Mouse (Mus musculus): ENCODE data around the gene Stard13. TPM values are rescaled to one million over a fixed set of nuclear protein-coding genes. Genes with fewer than 3 reads are reported as not detected.

The Stard13 gene
- polyA plus RNA-seq, 1 experiment from 2014 or later = 3.7 TPM

- Histone ChIP-seq H3K9ac (ENCODE audit: low read depth, low read length) (no peak overlapping the region), H3K4me2 (replicated peaks; ENCODE audit: low read depth) (no peak overlapping the region), H3K27ac (ENCODE audit: low read depth, low read length) (0 out of 2 replicates have a peak overlapping the region, but pooled peaks have one; percentile 46), H3K27me3 (replicated peaks; ENCODE audit: control insufficient read depth, insufficient read depth, low read length) (no peaks in the 10 kb centered on the region), H3K9me3 (ENCODE audit: control insufficient read depth) (no peaks in the 10 kb centered on the region), H3K36me3 (ENCODE audit: control insufficient read depth, insufficient read depth) (peaks cover 36% of the 10 kb centered on the region), H3K4me3 (ENCODE audit: low read depth, low read length) (no peak overlapping the region), H3K4me1 (replicated peaks; ENCODE audit: control insufficient read depth, insufficient read depth, low read length) (no peaks in the 10 kb centered on the region)
- ATAC-seq = no peak
- 68% methylated on average over 4 of the region's 4 CpGs for WGBS
- no peak for TF ChIP-seq CTCF (IDR thresholded peaks at IDR 0.05; ENCODE audit: low read depth)
Observed at GRCm38 (mm10) chr5:151054743-151055114, 178.9 kb downstream of the Stard13 start.

GRCm38 (mm10) chr5:151054100-151054742 lies 179.4 kb downstream of the Stard13 start:
- Histone ChIP-seq H3K9ac (ENCODE audit: low read depth, low read length) (no peak overlapping the region), H3K9me3 (ENCODE audit: control insufficient read depth) (no peaks in the 10 kb centered on the region), H3K4me2 (replicated peaks; ENCODE audit: low read depth) (no peak overlapping the region), H3K4me3 (ENCODE audit: low read depth, low read length) (no peak overlapping the region), H3K36me3 (ENCODE audit: control insufficient read depth, insufficient read depth) (peaks cover 41% of the 10 kb centered on the region), H3K27ac (ENCODE audit: low read depth, low read length) (0 out of 2 replicates have a peak overlapping the region, but pooled peaks have one; percentile 46), H3K27me3 (replicated peaks; ENCODE audit: control insufficient read depth, insufficient read depth, low read length) (no peaks in the 10 kb centered on the region), H3K4me1 (replicated peaks; ENCODE audit: control insufficient read depth, insufficient read depth, low read length) (no peaks in the 10 kb centered on the region)
- ATAC-seq = no peak
- TF ChIP-seq CTCF (IDR thresholded peaks at IDR 0.05; ENCODE audit: low read depth) = no peak
- WGBS = 35% methylated on average over 7 of the region's 7 CpGs

GRCm38 (mm10) chr5:151053190-151053589 lies 180.4 kb downstream of the Stard13 start:
- 92% methylated on average over 5 of the region's 5 CpGs for WGBS
- Histone ChIP-seq H3K36me3 (ENCODE audit: control insufficient read depth, insufficient read depth) (peaks cover 49% of the 10 kb centered on the region), H3K9me3 (ENCODE audit: control insufficient read depth) (no peaks in the 10 kb centered on the region), H3K27me3 (replicated peaks; ENCODE audit: control insufficient read depth, insufficient read depth, low read length) (no peaks in the 10 kb centered on the region), H3K9ac (ENCODE audit: low read depth, low read length) (no peak overlapping the region), H3K4me1 (replicated peaks; ENCODE audit: control insufficient read depth, insufficient read depth, low read length) (no peaks in the 10 kb centered on the region), H3K4me2 (replicated peaks; ENCODE audit: low read depth) (no peak overlapping the region), H3K27ac (ENCODE audit: low read depth, low read length) (no peak overlapping the region), H3K4me3 (ENCODE audit: low read depth, low read length) (no peak overlapping the region)
- no peak for TF ChIP-seq CTCF (IDR thresholded peaks at IDR 0.05; ENCODE audit: low read depth)
- ATAC-seq = no peak

GRCm38 (mm10) chr5:151052331-151052730 lies 181.3 kb downstream of the Stard13 start:
- Histone ChIP-seq H3K9ac (ENCODE audit: low read depth, low read length) (no peak overlapping the region), H3K9me3 (ENCODE audit: control insufficient read depth) (no peaks in the 10 kb centered on the region), H3K27me3 (replicated peaks; ENCODE audit: control insufficient read depth, insufficient read depth, low read length) (no peaks in the 10 kb centered on the region), H3K4me1 (replicated peaks; ENCODE audit: control insufficient read depth, insufficient read depth, low read length) (no peaks in the 10 kb centered on the region), H3K4me3 (ENCODE audit: low read depth, low read length) (no peak overlapping the region), H3K27ac (ENCODE audit: low read depth, low read length) (no peak overlapping the region), H3K4me2 (replicated peaks; ENCODE audit: low read depth) (no peak overlapping the region), H3K36me3 (ENCODE audit: control insufficient read depth, insufficient read depth) (peaks cover 52% of the 10 kb centered on the region)
- 96% methylated on average over 8 of the region's 8 CpGs for WGBS
- no peak for TF ChIP-seq CTCF (IDR thresholded peaks at IDR 0.05; ENCODE audit: low read depth)
- ATAC-seq = no peak

GRCm38 (mm10) chr5:151047488-151047887 lies 186.1 kb downstream of the Stard13 start:
- H3K9me3 ChIP-seq (ENCODE audit: control insufficient read depth) = no peaks in the 10 kb centered on the region
- no peak overlapping the region for H3K4me3 ChIP-seq (ENCODE audit: low read depth, low read length)
- no peak overlapping the region for H3K27ac ChIP-seq (ENCODE audit: low read depth, low read length)
- H3K27me3 ChIP-seq (replicated peaks; ENCODE audit: control insufficient read depth, insufficient read depth, low read length) = no peaks in the 10 kb centered on the region
- ATAC-seq = no peak
- 66% methylated on average over 12 of the region's 12 CpGs for WGBS
- no peak overlapping the region for H3K4me2 ChIP-seq (replicated peaks; ENCODE audit: low read depth)
- H3K36me3 ChIP-seq (ENCODE audit: control insufficient read depth, insufficient read depth) = peaks cover 65% of the 10 kb centered on the region
- no peak for TF ChIP-seq CTCF (IDR thresholded peaks at IDR 0.05; ENCODE audit: low read depth)
- no peak overlapping the region for H3K9ac ChIP-seq (ENCODE audit: low read depth, low read length)
- H3K4me1 ChIP-seq (replicated peaks; ENCODE audit: control insufficient read depth, insufficient read depth, low read length) = no peaks in the 10 kb centered on the region

GRCm38 (mm10) chr5:151046917-151047316 lies 186.7 kb downstream of the Stard13 start:
- 72% methylated on average over 7 of the region's 7 CpGs for WGBS
- TF ChIP-seq CTCF (IDR thresholded peaks at IDR 0.05; ENCODE audit: low read depth) = no peak
- no peak for ATAC-seq
- peaks cover 65% of the 10 kb centered on the region for H3K36me3 ChIP-seq (ENCODE audit: control insufficient read depth, insufficient read depth)
- no peaks in the 10 kb centered on the region for H3K27me3 ChIP-seq (replicated peaks; ENCODE audit: control insufficient read depth, insufficient read depth, low read length)
- H3K4me1 ChIP-seq (replicated peaks; ENCODE audit: control insufficient read depth, insufficient read depth, low read length) = no peaks in the 10 kb centered on the region
- no peak overlapping the region for H3K4me2 ChIP-seq (replicated peaks; ENCODE audit: low read depth)
- no peak overlapping the region for H3K27ac ChIP-seq (ENCODE audit: low read depth, low read length)
- H3K9me3 ChIP-seq (ENCODE audit: control insufficient read depth) = no peaks in the 10 kb centered on the region
- no peak overlapping the region for H3K9ac ChIP-seq (ENCODE audit: low read depth, low read length)
- no peak overlapping the region for H3K4me3 ChIP-seq (ENCODE audit: low read depth, low read length)

All from intestine, postnatal 0 days (tissue).